8 mouse cellular contexts compared by ENCODE assay signal in the genomic region with DNA sequence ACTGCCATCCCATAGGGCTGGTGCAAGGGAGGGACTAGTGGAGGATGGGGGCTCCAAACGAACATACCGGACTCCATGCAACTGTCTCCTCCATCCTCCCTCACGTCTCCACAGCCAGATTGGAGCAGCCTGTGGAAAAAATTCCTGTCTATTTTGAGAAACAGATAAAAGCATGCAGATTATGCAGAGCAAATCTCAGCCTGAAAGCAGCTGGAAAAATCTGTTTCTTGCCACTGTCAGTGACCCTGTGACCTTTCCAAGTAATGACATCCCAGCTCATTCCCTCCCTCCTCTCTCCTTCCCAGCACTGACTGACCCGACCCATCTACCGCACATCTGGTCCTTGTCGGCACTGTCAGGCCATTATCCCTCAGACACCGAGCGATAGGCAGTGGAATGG. TPM values are rescaled to one million over a fixed set of nuclear protein-coding genes. Genes with fewer than 3 reads are reported as not detected.
A peak's percentile ranks its signal among the peaks of the same experiment; 100 is the strongest.
DNase-seq lines count a peak whose midpoint lies in the region; ATAC-seq and TF ChIP-seq lines count a peak whose summit lies in the region.

No protein-coding gene starts in this region.

- ATAC-seq in liver, postnatal 0 days: peak; percentile 31; the same call in 1 of the 2 replicates
- no peak for ATAC-seq in activated CD4-positive, CD25-positive, alpha-beta regulatory T cell, adult 4 months
- no peak for ATAC-seq in midbrain, embryonic 13.5 days

- H3K9ac ChIP-seq in liver, postnatal 0 days (replicated peaks): no peak overlapping the region
- H3K9ac ChIP-seq in midbrain, embryonic 13.5 days (replicated peaks): no peak overlapping the region

- WGBS in liver, postnatal 0 days (ENCODE audit: insufficient replicate concordance): 78% methylated on average over 8 of the region's 8 CpGs
- WGBS in midbrain, embryonic 13.5 days: 77% methylated on average over 8 of the region's 8 CpGs

- H3K4me2 ChIP-seq in liver, postnatal 0 days (ENCODE audit: low read depth, low read length): no peak overlapping the region
- no peak overlapping the region for H3K4me2 ChIP-seq in midbrain, embryonic 13.5 days (replicated peaks)

- H3K27ac ChIP-seq in liver, postnatal 0 days (ENCODE audit: low read depth): no peak overlapping the region
- no peak overlapping the region for H3K27ac ChIP-seq in midbrain, embryonic 13.5 days

- intact Hi-C loops in heart, postnatal 36 days (cut with DNase I): loop anchor here (2.0 kb wide), 1 partner anchor 95 kb away; no protein-coding TSS in a partner anchor

- H3K36me3 ChIP-seq in liver, postnatal 0 days (replicated peaks; ENCODE audit: insufficient read depth, low read length): no peaks in the 10 kb centered on the region
- no peaks in the 10 kb centered on the region for H3K36me3 ChIP-seq in midbrain, embryonic 13.5 days

- H3K4me3 ChIP-seq in liver, postnatal 0 days (ENCODE audit: low read depth, low read length): no peak overlapping the region
- no peak overlapping the region for H3K4me3 ChIP-seq in midbrain, embryonic 13.5 days (replicated peaks)

- 0 out of 2 replicates have a peak, but pooled peaks have one; percentile 21 for TF ChIP-seq EP300 in liver, postnatal 0 days (IDR thresholded peaks at IDR 0.05; ENCODE audit: low read depth)

- peak; percentile 23 for DNase-seq in urinary bladder, postnatal 10 days (ENCODE audit: low spot score)
- no peak for DNase-seq in urinary bladder, adult 2 months (ENCODE audit: low spot score)
- peak; percentile 70 to 74 for DNase-seq in heart, postnatal 36 days
- no peak for DNase-seq in liver, postnatal 0 days
- DNase-seq in urinary bladder, postnatal 14 days (ENCODE audit: low spot score): peak; percentile 71
- no peak for DNase-seq in spleen, adult 18-20 months

- TF ChIP-seq CTCF in liver, postnatal 0 days (IDR thresholded peaks at IDR 0.05; ENCODE audit: low read depth): no peak

- H3K9me3 ChIP-seq in liver, postnatal 0 days (ENCODE audit: low read length): no peaks in the 10 kb centered on the region
- no peaks in the 10 kb centered on the region for H3K9me3 ChIP-seq in midbrain, embryonic 13.5 days

- peaks cover 3% of the 10 kb centered on the region; the same call in 1 of the 2 replicates for H3K4me1 ChIP-seq in liver, postnatal 0 days (ENCODE audit: insufficient read depth)
- H3K4me1 ChIP-seq in midbrain, embryonic 13.5 days (replicated peaks): peaks cover 4% of the 10 kb centered on the region; the same call in 1 of the 2 replicates

- 0 out of 2 replicates have a peak, but pooled peaks cover 3% of the 10 kb centered on the region for H3K27me3 ChIP-seq in liver, postnatal 0 days (ENCODE audit: insufficient read depth, low read length)
- H3K27me3 ChIP-seq in midbrain, embryonic 13.5 days: no peaks in the 10 kb centered on the region

RNA-seq across cellular contexts. Expression of a gene that starts 35.5 kb away (rescaled TPM):
- polyA plus RNA-seq in urinary bladder, adult 2 months (2012; rRNA removed): 7.0 and 12.4 TPM in 2 replicates
- total RNA-seq in heart, postnatal 36 days (2021): 100 to 1,000 TPM in 1 of 2 experiments, 10 to 100 TPM in 1; 91.4 to 117 TPM
- polyA plus RNA-seq in liver, postnatal 0 days (2015; fragmentation: Nextera tagmentation; extraction: Ambion mirVana): 2.2 and 2.5 TPM in 2 replicates
- polyA plus RNA-seq in activated CD4-positive, CD25-positive, alpha-beta regulatory T cell, adult 4 months (2017; shearing (Covaris generic)): 10 to 100 TPM; 44.4 to 55.0 TPM
- polyA plus RNA-seq in midbrain, embryonic 13.5 days (2015; fragmentation: Nextera tagmentation; extraction: Ambion mirVana): 7.1 and 7.9 TPM in 2 replicates

Comparison
In these comparisons a context has a peak if more than half of its experiments do, and no peak if none do; other contexts are left out.
1. DNase-seq: peak in urinary bladder, postnatal 10 days (single experiment), heart, postnatal 36 days (2 of 2) and urinary bladder, postnatal 14 days (single experiment); none in urinary bladder, adult 2 months (single experiment), liver, postnatal 0 days (single experiment) and spleen, adult 18-20 months (0 of 2).